Mouse (Mus musculus) urinary bladder, adult 18-20 months (tissue): ENCODE measurements around the gene Tmem63b.
"Not testable (repeated sequence)": the region's sequence is repeated elsewhere in the genome, so short reads cannot be mapped to it uniquely, and the experiment has no call there.

Experiments used
- DNase-seq, 2 experiments: peaks; one replicate each; pipeline ENCODE4 v3.0.0; 2022; ENCODE audit warnings: low spot score in 2 of 2, mixed read lengths in 2 of 2

Tmem63b gene

DNA sequence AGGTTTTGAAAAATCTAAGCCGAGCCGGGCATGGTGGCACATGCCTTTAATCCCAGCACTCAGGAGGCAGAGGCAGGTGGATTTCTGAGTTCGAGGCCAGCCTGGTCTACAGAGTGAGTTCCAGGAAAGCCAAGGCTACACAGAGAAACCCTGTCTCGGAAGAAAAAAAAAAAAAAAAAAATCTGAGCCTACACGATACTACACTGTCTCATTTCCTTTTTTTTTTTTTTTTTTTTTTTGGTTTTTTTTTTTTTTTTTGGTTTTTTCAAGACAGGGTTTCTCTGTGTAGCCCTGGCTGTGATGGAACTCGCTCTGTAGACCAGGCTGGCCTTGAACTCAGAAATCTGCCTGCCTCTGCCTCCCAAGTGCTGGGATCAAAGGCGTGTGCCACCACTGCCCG is 63.3 kb downstream of the Tmem63b start:
- not testable (repeated sequence) for DNase-seq

DNA sequence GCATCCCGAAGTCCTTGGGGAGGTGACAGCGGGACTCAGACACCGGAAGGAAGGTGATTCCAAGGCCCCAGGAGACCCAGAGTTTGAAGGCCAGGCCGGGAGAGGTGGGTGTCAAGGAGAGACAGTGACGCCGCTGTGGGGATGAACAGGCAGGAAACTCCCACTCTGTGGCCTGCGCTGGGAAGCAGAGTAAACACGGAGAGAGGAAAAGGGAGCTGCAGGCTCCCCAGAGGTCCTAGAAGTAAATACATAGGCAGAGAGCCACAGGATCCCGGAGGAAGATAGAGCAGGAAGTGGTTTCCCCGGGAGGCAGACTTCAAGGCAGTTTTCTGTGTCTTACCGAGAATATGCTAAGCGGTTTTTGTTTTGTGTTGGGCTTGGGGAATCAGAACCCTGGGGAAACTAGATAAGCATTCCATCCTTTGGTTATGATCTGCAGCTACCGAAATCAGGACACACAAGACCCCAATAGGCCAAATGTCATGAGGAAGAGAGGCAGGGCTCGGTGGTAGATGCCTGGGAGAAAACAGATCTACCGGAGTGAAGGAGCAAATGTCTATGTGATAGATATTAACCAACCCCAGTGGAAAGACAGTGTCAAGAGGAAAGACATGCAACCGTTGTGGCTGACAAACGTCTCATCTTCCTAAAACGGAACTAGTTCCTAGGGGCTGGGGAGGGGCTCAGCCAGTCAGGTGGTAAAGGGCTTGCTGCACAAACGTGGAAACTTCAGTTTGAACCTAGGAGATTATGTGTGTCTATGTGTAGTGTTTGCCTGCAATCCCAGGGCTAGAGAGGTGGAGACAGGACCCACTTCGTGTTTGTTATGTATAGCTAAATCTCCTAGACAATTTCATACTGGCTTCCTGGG is 67.1 kb downstream of the Tmem63b start:
- no peak for DNase-seq

DNA sequence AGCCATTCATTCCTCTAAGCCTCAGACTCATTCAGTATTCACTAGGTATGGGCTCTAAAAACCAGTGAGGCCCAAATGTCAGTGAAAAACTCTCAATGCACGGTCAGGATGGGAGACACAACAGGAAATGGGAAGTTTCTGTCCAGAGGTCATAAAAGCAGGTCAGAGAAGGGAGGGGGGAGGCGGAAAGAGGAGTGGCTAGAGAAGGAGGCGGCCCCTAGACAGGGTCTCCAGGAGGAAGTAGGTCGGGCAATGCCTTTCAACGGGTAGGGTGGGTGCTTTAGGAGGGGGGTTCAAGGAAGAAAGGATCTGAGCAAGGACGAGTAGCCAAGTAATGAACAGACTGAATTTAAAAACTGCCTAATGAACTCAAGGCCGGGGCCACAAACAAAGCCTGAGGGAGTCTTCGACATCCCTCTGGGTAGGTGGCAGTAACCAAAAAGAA is 67.7 kb downstream of the Tmem63b start:
- DNase-seq, result no peak

DNA sequence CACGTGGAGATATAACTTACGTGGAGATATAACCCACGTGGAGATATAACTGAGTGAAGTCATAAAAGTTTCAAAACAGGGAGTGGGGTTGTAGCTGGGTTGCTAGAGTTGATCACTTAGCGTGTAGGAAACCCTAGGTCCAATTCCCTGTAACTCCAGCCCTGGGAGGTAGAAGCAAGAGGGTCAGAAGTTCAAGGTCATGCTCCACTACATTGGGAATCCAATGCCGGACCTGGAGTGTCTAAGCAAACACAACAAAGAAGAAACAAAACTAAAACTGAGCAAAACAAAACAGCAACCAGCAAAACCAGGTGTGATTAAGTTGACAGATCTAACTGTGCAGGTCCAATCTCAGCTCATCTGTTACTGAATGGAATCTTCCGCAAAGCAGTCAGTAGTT is 69.0 kb downstream of the Tmem63b start:
- DNase-seq, result no peak

DNA sequence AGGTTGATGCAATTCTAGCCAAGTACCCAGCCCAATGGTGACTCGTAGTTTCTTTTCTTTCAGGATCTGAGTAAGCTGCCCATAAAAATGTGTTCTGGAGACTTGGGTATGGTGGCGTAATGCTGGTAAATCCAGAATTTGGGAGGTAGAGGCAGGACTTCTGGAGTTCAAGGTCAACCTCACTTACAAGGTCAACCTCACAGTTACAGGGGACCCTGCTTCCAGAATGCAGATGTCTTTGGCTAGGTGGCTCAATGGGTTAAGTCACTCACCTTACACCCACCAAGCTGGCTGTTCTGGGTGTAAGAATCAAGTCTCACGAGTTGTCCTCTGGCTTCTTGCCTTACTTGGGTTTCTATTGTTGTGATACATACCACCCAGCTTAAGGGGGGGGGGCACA is 70.0 kb downstream of the Tmem63b start:
- no peak for DNase-seq

DNA sequence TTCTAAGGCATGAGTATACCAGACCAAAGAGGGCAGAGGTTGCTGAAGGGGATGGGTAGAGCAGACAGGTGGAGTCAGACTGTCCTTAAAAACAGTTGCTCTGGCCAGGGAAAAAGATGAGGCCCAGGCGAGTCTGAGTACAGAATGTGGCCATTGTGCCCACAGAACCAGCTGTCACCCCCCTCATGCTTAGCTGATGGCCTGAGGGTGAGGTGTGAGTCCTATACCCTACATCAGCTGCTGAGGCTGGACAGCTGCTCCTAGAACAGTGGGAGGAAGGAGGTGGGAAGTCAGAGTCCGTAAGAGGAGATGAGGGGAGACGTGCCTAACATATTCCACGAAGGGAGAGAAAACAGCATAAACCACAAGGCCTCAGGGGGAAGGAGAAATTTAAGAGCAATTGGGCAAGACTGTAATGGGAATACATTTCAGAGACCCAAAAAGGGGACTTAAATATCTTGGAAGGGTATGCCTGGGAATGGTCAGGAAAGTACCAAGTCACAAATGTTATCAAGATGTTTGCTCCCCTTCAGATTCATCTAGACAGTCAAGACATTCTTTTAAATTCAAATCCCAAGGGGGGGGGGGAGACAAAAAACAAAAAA is 70.6 kb downstream of the Tmem63b start:
- DNase-seq, result no peak

DNA sequence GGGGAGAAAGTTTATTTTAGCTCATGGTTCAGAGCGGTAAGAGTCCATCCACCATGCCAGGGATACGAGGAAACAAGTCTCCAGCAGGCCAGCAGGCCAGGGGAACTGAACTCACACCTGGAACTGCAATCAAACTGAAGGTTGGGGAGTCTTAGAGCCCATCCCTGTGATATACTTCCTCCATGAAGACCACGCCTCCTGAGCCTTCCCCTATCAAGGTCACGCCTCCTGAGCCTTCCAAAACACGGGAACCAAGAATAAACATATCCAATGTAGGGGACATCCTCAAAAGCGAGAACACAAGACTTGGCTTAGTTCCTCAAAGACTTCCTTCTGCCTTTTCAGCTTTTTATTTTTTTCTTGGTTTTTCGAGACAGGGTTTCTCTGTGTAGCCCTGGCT is 73.8 kb downstream of the Tmem63b start:
- no peak for DNase-seq

DNA sequence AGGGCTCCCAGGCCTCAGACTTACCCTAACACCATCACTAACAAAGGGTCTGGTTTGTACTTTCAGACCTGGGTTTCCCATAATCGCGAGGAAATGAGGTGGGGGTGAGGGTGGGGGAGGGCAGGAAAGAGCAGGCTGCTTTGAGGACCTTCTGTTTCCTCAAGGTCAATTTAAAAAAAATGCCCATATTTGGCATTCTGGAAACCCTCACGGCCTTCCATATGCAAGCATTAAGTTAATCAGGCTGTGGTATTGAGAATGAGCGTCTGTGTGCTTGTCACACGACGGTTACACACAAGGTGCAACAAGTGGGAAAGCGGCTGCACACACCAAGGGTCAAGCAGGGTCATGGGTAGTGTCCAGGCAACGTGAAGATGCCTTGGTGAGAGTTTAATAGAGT is 74.7 kb downstream of the Tmem63b start:
- DNase-seq, result no peak
